Mouse (Mus musculus): ENCODE data around the gene Cnot6.

The Cnot6 gene

DNA sequence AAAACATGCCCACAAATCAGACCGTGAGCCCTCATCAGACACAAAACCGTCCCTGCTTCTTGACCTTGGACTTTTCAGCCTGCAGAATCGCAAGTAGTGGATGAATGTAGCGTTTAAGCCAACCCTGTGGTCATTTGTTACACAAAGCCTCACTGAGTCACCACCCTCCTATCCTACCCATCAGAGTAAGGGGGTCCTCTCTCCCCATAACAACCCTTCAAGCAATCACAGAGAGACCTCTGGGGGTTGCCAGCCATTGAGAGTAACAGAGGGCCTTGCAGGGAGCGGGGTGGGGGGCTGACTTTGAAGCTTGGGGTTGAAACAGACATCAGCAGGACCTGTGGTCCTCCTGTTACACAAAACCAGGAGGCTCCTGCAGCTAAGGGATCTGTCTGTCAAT, 57.9 kb downstream of the Cnot6 start:
- no peak for DNase-seq (ENCODE audit: low spot score)

DNA sequence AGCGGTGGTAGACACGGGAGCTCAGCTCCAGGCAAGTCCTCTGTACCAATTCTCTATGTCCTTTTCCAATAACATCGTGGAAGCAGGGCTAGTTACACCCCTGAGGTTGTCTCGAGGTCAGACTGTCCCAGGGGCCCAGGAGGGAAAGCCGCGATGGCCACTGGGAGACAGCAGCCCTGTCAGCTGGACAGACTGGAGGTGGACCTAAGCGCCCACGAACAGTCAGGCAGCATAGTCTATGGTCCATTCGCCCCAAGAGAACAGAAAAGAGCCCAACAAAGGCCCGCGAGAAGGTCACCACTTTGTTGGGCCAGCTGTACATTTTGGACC, 59.5 kb downstream of the Cnot6 start:
- no peak for DNase-seq (ENCODE audit: low spot score)

DNA sequence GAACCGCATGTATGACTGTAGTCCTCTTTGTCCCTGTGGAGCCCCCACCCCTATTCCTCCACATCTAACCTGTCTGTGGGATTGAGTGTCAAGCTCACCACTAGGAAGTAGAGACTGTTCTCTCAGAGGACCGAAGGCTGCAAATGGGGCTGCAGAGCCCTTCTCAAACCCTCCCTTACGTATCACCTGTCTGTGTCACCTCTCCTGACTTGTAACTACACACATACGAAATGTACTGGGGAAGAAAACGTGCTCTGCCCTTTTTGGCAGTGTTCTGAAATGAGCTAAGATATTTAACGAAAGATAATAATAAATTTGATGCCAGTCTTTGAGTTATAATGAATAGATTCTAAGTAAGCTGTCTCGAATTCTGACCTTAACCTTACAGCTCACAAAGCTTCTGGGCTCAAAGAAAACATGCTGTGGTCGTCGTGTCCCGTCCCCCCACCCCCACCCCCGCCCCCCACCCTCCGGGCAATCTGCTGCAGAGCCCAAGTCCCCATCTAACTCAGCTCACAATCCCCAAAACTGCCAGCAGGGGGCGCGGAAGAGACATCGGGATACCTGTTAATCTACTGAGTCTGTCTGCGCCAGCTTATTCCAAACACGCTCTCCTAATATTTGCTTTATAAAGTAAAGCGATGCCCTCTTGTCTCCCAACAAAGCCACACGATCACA, 60.0 kb downstream of the Cnot6 start:
- DNase-seq (ENCODE audit: low spot score) = peak; percentile 74

DNA sequence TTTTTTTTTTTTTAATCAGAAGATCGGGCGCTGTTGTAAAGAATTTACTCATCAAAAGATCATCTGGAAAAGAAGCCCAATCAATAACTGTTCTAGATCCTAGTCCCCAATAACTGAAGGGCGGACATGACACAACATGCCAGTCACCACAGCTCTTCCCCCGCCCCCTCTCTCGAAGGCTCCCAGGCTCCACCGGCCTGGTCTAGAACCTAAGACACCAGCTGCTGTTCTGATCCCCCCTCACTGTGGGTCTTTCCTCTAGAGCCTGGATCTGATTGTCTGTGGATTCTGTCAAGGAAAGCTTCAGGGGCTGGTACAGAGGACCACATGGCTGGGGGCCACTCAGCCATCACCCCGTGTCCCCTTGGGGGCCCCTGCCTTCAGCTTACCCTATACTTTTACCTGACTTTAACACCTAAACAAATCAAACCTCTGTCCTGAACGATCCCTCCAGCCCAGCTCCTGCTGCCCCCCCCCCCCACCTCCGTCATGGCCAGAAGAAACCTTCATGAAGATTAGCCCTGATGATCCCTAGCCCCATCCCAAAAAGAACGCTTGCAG, 60.7 kb downstream of the Cnot6 start:
- DNase-seq (ENCODE audit: low spot score) = no peak

DNA sequence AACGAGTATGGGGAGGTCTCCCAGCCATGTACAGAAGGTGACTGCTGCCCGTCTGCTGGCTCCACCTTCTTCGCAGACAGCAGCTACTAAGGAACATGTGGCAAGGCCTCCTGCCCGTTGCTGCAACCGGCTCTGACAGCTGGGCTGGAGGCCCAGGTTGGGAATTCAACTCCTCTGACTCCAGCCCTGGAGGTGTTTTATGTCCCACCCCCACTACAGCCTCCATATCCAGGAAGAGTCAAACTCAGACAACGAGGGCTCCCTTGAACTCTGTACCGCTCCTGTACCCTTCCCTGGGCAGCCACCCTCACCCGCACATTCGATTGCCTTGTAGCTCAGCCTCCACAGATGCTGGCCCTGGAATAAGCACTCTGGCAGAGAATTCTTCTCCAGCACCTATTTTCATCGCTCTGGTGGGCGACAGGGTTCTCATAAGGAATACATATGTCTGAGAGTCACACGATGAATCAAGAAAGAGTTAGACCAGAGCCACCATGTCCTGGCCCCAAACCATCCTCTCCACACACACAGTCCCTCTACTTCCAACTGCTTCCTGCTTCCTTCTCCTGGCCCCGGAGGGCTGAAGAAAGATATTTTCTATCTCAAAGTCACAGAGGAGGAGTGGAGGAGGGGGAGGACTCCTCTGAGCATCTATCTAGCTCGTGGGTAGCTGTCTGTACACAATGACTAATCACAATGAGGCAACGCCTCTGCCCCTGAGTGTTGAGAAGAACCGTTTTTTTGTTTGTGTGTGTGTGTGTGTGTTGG, 61.3 kb downstream of the Cnot6 start:
- no peak for DNase-seq (ENCODE audit: low spot score)

DNA sequence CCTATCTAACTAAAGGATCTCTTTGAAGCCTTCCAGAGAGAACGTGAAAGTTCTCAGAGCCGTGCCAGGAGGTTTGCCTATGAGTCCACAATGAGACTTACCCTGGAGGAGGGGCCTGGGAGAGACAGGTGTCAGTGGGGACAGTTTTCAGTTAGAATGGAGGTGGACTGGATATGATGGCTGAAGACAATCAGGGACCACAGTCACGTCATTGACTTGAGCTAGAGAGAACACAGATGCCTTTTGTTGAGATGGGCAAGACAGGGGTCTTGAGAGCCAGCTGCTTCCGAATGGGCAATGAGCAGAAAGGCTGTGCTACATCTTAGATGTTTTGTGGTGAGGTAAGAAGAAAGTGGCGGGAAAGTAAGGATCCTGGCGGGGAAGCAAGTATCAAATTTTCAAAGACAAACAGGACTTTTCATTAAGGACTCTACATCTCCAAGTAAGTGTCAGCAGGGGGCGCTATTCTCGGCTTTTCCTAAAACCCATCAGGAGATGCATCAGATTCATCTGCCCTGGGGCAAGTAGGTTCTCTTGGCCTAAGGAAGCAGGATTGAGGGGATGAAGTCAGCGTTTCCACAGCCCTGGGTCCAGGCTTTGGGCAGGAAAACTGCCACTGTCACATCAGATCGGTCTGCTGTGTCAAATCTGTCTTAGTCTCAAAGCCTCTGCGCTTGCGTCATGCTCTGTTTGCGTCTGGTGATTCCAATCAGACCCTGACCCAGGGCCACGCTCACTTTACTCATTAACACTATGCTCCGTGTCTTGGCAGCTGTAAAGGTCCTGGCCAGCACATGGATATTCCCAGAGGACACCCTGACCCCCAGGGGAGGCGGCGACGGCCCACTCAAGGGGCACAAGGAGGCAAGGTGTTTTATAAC, 62.2 kb downstream of the Cnot6 start:
- peak; percentile 40 for DNase-seq (ENCODE audit: low spot score)

DNA sequence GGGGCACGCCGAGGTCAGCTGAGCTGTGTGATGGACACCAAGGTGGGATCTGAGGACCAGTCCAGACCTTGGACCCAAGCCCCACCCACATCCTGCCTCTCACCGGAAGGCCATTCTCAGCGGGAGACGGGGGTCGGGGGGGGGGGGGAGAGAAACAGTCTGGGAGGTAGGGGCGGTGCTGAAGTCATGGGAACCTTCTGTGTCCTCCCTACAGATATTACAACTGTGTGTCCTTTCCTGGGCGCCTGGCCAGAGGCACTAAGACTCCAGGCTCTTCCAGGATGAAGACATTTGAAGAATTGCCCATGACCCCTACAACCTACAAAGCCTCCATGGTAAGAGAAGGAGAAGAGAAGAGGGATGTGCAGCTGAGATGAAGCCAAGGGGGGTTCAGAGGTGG, 66.8 kb downstream of the Cnot6 start:
- DNase-seq (ENCODE audit: low spot score) = no peak

DNA sequence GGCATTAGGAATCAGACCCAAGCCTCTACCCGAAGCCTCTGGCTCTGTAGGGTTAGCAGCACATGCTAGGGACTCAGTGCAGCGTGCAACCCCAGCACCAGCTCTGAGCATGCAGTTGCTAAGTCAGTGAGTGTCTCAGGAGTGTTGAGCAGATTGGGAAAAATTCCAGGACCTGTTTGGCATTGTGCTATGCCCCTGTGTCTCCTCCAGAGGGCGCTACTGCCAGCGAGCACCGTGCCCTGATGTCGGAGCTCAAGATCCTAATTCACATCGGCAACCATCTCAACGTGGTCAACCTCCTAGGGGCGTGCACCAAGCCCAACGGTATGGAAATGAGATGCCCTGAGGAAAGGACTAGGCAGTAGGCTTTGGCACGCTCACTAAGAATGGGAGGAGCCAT, 76.1 kb downstream of the Cnot6 start:
- DNase-seq (ENCODE audit: low spot score) = no peak

DNA sequence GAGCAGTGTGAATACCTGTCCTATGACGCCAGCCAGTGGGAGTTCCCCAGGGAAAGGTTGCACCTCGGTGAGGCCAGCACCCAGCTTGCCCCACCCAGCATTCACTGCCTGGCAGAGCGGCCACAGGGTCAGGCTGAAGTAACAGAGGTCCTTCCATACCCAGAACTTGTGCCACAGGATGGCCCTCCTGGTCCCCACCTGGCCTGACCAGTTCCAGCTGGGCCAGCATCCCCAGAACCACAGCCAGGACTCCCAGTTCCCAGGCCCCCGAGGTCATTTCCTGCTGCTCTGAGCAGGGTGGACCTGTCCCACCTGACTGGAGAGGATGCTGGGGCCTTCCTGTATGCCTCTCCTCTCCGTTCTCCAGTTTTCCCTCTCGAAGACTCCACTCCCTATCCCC, 76.9 kb downstream of the Cnot6 start:
- no peak for DNase-seq (ENCODE audit: low spot score)

DNA sequence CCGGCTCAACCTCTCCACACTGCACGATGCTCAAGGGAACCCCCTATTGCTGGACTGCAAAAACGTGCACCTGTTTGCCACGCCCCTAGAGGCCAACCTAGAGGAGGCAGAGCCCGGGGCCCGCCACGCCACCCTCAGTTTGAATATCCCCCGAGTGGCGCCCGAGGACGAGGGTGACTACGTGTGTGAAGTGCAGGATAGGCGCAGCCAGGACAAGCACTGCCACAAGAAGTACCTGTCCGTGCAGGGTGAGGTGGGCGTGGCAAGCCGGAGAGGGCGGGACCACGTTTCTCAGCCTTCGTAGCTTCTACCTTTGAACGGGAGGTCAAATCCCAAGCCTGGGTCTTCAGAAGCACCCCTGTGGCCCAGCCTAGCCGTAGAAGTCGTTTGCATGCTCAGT, 78.4 kb downstream of the Cnot6 start:
- DNase-seq (ENCODE audit: low spot score) = no peak

DNA sequence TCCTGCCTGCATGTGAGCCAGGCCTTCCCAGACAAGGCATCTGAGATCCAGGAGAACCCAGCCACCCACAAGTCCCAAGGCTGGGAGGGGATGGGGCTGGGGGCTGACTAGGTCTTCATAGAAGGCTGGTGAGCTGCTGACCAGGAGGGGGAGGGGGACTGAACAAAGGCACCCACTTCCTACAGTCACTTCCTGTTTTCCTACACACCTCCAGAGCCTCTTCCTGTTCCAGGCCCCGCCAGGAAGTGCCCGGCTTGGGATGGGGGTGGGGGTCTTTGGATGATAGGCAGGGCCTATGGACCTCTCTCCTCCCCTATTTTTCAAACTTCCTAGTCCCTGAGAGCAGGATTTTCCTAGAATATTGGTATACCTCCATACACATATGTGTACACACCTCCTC, 80.3 kb downstream of the Cnot6 start:
- no peak for DNase-seq (ENCODE audit: low spot score)

DNA sequence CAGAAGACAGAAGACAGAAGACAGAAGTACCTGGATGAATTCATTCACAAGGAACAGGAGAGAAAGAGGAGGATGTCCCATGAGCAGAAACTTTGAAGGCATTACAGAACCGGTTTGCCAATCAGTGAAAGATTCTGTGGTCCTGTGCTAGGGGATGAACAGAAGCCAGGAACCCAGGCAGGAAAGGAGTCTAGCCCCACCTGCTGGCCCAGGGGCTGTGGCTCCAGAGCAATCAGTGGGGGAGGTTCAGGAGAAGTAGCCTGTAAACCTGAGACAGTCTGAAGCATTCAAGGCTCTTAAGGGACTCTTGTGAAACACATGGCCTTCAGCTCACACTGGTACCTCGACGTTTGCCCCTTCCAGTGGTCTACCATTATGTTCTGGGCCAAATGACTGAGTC, 81.4 kb downstream of the Cnot6 start:
- no peak for DNase-seq (ENCODE audit: low spot score)

DNA sequence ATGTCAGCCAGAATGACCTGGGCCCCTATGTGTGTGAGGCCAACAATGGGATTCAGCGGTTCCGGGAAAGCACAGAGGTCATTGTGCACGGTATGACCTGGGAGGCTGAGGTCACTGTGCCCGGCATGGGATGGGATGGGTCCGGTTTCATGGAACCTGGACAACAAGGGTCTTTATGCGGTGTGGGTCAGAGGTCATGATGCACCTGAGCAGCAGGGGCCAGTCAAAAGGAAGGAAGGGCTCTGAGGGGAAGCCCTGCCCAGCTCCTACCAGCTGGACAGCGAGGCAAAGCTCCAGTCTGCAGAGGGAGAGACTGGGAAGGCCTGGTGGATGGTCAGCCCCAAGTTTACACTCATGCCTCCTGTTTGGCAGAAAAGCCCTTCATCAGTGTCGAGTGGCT, 85.8 kb downstream of the Cnot6 start:
- DNase-seq (ENCODE audit: low spot score) = no peak

DNA sequence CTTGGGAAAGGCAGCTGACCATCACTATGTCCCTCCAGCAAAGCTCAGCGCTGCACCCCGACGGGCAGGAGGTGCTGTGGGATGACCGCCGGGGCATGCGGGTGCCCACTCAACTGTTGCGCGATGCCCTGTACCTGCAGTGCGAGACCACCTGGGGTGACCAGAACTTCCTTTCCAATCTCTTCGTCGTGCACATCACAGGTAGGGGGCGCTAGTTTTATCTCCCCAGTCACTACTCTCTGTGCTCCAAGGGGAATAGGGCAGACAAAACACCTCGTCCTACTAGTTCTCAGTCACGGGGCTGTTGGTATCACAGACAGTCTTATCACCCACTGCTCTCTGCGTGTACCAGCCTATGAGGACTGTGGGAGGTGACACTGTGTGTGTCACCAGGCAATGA, 86.7 kb downstream of the Cnot6 start:
- no peak for DNase-seq (ENCODE audit: low spot score)

DNA sequence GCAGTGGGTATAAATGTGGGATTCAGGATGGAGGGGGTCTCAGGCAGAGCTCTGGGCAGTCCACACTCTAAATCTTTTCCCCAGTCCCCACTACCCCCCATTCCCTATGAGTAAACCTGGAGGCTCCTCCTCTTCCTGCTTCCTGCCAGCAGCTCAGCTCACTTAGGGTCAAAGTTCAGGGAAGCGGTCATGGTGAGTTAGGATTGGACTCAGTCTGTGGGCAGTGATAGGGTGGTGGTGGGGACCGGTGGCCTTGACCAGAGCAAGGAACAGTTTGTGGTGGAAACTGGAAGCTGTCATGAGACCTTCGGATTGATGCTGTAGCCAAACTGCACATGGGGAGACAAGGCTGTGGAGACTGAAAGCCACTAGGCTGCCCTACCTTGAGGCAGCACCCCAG, 88.4 kb downstream of the Cnot6 start:
- DNase-seq (ENCODE audit: low spot score) = no peak

DNA sequence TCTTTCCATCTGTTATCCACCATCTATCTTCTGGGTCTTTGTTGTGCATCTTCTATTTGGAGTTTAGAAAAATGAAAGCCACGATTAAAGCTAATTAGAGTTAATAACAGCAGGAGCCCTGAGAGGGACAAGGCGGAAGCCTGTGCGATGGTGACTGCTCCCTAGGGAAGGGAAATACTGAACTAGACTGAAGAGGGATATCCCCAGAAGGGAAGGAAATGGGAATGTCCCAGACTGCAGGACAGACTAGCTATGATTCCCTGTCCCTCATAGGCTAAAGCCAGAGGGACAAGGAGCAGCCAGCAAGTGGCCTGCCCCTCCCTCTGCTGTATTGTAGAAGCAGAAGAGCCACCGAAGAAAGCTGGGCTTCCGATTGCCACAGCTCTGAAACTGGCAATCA, 90.6 kb downstream of the Cnot6 start:
- no peak for DNase-seq (ENCODE audit: low spot score)

Measured in adipocyte (in vitro differentiated cells).